Mouse (Mus musculus) brown adipose tissue, adult 24 weeks (tissue): ENCODE measurements around the gene Abca8b. TPM values are rescaled to one million over a fixed set of nuclear protein-coding genes. Genes with fewer than 3 reads are reported as not detected.

ENCODE experiments used
- polyA plus RNA-seq: library from polyadenylated mRNA; stranded (reverse); fragments of >200 nt; gene quantifications from 2 replicates; pipeline ENCODE4 v1.2.4, GENCODE M21; 2012; ENCODE audit not compliant: missing spikeins, insufficient read depth, insufficient read length

Abca8b gene
- polyA plus RNA-seq, 1 experiment: 4.7 TPM

Other genes with a start within 250 kb of the Abca8b start
- gene 1700012B07Rik, start 167.8 kb downstream of the Abca8b start, polyA plus RNA-seq: not detected in 2 replicates
- 25.4 and 25.6 TPM in 2 replicates for gene Abca8a, start 100.1 kb upstream of the Abca8b start, polyA plus RNA-seq
- 3.5 and 6.4 TPM in 2 replicates for gene Abca9, start 172.4 kb upstream of the Abca8b start, polyA plus RNA-seq